Mouse (Mus musculus) adrenal gland, postnatal 4 days (tissue): Measurements from ENCODE around the gene Gzmm. TPM values are rescaled to one million over a fixed set of nuclear protein-coding genes. Genes with fewer than 3 reads are reported as not detected.

ENCODE experiments used
- DNase-seq, 2 experiments: peaks; one replicate each; pipeline ENCODE4 v3.0.0; 2021 to 2022; ENCODE audit warnings: low spot score in 2 of 2, mixed read lengths in 2 of 2
- total RNA-seq, 2 experiments: library from RNA; stranded (reverse); gene quantifications; 2 replicates each; pipeline ENCODE4 v1.2.3; 2021

The Gzmm gene
- total RNA-seq, 2 experiments from 2014 or later = 1.8 to 2.4 TPM

DNA sequence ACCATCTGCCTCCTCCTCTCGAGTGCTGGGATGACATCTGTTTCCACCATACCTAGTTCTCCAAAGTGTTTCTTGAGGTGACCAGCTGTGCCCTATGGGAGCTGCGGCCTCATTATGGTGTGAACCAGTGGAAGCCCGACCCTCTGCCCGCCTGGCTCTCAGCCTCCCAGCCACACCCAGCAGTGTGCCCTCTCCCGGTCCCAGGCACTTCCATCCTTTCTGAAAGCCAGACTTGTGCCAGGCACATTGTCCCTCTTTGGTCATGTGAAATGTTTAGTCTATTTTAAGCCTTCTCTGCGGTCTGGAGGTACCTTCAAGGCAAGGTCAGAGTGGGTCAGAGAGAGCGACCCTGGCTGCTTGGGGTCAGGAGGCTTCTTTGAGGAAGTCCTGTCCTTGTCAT lies 34.9 kb downstream of the Gzmm start:
- no peak for DNase-seq

- DNase-seq = no peak
These were observed 37.3 kb downstream of the Gzmm start for GRCm38 (mm10) chr10:79726090-79726489.

- DNase-seq = no peak
These were observed 39.8 kb downstream of the Gzmm start for GRCm38 (mm10) chr10:79728323-79729249.

DNA sequence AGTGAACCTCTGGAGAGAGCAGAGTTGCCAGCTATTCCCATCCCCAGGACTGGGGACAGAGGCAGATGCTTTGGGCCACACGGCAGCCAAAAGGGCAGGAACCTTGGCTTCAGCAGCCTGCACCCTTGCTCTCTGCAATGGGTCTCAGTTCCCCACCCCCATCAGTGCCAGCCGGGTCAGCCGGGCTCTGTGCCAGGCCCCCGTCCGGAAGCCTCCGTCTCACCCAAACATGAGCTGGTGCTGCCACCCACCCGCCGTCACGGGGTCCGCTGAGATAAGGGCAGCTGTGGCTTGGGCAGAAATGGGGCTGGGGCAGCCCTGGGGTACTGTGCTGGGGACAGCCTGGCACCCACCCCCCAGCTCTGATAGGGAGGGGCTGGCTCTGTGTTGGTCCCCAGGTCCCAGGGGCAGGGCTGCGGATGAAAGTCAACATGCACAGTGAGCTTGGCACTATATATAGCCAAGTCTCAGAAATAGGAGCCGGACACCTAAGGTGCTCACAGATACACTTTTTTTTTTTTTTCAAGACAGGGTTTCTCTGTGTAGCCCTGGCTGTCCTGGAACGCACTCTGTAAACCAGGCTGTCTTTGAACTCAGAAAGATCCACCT lies 40.6 kb downstream of the Gzmm start:
- no peak for DNase-seq

DNA sequence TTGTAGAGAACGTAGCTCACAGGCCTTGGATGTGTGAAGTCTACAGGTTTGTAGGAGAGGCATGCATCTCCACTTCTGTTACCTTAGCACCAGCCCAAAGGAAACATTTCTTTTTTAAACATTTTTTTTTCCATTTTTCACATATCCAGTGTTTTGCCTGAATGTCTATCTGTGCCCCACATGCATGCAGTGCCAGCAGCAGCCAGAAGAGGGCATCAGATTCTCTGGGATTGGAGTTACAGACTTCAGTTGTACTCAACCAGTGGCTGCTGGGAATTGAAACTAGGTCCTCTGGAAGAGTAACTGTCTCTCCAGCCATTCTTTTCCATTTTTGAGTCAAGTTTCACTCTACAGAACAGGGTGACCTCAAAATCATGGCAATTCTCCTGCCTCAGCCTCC lies 43.7 kb downstream of the Gzmm start:
- no peak for DNase-seq

GRCm38 (mm10) chr10:79733847-79734246 lies 45.0 kb downstream of the Gzmm start:
- no peak for DNase-seq

- no peak for DNase-seq
These were observed 46.5 kb downstream of the Gzmm start for GRCm38 (mm10) chr10:79735361-79735760.

- DNase-seq = no peak
These were observed 47.9 kb downstream of the Gzmm start for GRCm38 (mm10) chr10:79736706-79737105.

DNA sequence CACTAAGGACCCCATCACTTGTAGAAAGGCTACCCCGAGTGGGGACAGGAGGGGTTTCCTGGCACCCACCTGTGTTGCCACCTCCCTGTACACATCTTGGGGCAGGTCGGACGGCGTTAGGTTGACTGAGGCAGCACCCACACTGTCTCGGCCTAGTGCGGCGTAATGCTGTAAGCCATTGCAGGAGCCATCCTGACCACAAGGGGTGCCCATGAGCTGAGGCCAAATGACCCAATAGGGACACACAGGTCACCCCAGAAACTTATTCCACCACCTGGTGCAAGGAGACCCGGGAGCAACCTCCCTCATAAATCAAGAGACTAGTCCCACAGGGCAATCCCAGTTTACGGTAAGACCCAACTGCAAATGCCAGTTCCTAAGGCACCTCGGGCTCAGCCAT lies 49.4 kb downstream of the Gzmm start:
- no peak for DNase-seq

- DNase-seq = no peak
These were observed 50.4 kb downstream of the Gzmm start for GRCm38 (mm10) chr10:79739234-79739633.

GRCm38 (mm10) chr10:79740863-79741262 lies 52.0 kb downstream of the Gzmm start:
- no peak for DNase-seq

- no peak for DNase-seq
These were observed 54.3 kb downstream of the Gzmm start for GRCm38 (mm10) chr10:79743161-79743560.

- DNase-seq = no peak
These were observed 55.0 kb downstream of the Gzmm start for GRCm38 (mm10) chr10:79743650-79744365.

Other genes starting within 250 kb of the Gzmm start
- not detected for gene Vmn2r83, start 220.3 kb upstream of the Gzmm start, total RNA-seq
- gene Plpp2, start 155.2 kb upstream of the Gzmm start, total RNA-seq = 10 to 100 TPM; 24.9 to 26.4 TPM
- gene Mier2, start 133.8 kb upstream of the Gzmm start, total RNA-seq = 10 to 100 TPM; 46.8 to 48.2 TPM
- not detected for gene Theg, start 101.7 kb upstream of the Gzmm start, total RNA-seq
- gene C2cd4c, start 75.0 kb upstream of the Gzmm start, total RNA-seq = 1 to 10 TPM in 1 of 2 experiments, under 1 TPM in 1; 0.56 to 1.5 TPM
- gene Shc2, start 51.1 kb upstream of the Gzmm start, total RNA-seq = 10 to 100 TPM in 1 of 2 experiments, 1 to 10 TPM in 1; 8.9 to 13.3 TPM
- not detected for gene Odf3l2, start 43.3 kb upstream of the Gzmm start, total RNA-seq
- under 1 TPM; 0.28 to 0.64 TPM for gene Madcam1, start 24.5 kb upstream of the Gzmm start, total RNA-seq
- gene Tpgs1, start 19.7 kb upstream of the Gzmm start, total RNA-seq = 10 to 100 TPM; 32.4 to 33.9 TPM
- gene Cdc34, start 6.8 kb upstream of the Gzmm start, total RNA-seq = 10 to 100 TPM; 72.6 to 78.1 TPM
- 100 to 1,000 TPM; 504 to 513 TPM for gene Bsg, start 15.5 kb downstream of the Gzmm start, total RNA-seq
- 1 to 10 TPM; 8.9 to 9.3 TPM for gene Hcn2, start 27.6 kb downstream of the Gzmm start, total RNA-seq
- gene Polrmt, start 57.6 kb downstream of the Gzmm start, total RNA-seq = 10 to 100 TPM; 61.2 to 68.6 TPM
- not detected for gene Fgf22, start 66.1 kb downstream of the Gzmm start, total RNA-seq
- 10 to 100 TPM; 60.7 to 61.7 TPM for gene Rnf126, start 77.9 kb downstream of the Gzmm start, total RNA-seq
- 1 to 10 TPM; 6.7 to 7.1 TPM for gene Fstl3, start 88.3 kb downstream of the Gzmm start, total RNA-seq
- gene Prss57, start 101.9 kb downstream of the Gzmm start, total RNA-seq = under 1 TPM; 0.11 to 0.71 TPM
- 100 to 1,000 TPM in 1 of 2 experiments, 10 to 100 TPM in 1; 91.8 to 119 TPM for gene Palm, start 104.6 kb downstream of the Gzmm start, total RNA-seq
- gene Misp, start 132.0 kb downstream of the Gzmm start, total RNA-seq = 1 to 10 TPM in 1 of 2 experiments, under 1 TPM in 1; 0.20 to 4.2 TPM
- gene Ptbp1, start 165.4 kb downstream of the Gzmm start, total RNA-seq = 100 to 1,000 TPM; 344 to 389 TPM
- gene Prtn3, start 185.5 kb downstream of the Gzmm start, total RNA-seq = 1 to 10 TPM; 2.2 to 7.0 TPM
- gene Plppr3, start 185.6 kb downstream of the Gzmm start, total RNA-seq = 10 to 100 TPM in 1 of 2 experiments, 1 to 10 TPM in 1; 8.6 to 14.8 TPM
- gene Elane, start 197.2 kb downstream of the Gzmm start, total RNA-seq = 1 to 10 TPM in 1 of 2 experiments, under 1 TPM in 1; 0.92 to 5.7 TPM
- 10 to 100 TPM; 13.7 to 25.6 TPM for gene Cfd, start 201.8 kb downstream of the Gzmm start, total RNA-seq
- gene Med16, start 219.9 kb downstream of the Gzmm start, total RNA-seq = 10 to 100 TPM; 64.1 to 64.7 TPM
- not detected for gene Gm26602, start 221.8 kb downstream of the Gzmm start, total RNA-seq
- gene Kiss1r, start 228.0 kb downstream of the Gzmm start, total RNA-seq = 1 to 10 TPM in 1 of 2 experiments, under 1 TPM in 1; 0.87 to 1.6 TPM
- 100 to 1,000 TPM; 119 to 133 TPM for gene R3hdm4, start 232.2 kb downstream of the Gzmm start, total RNA-seq
- gene Arid3a, start 238.0 kb downstream of the Gzmm start, total RNA-seq = 10 to 100 TPM; 12.6 to 15.9 TPM